Mouse (Mus musculus): ENCODE results near the gene Scn4b.

Scn4b gene

DNA sequence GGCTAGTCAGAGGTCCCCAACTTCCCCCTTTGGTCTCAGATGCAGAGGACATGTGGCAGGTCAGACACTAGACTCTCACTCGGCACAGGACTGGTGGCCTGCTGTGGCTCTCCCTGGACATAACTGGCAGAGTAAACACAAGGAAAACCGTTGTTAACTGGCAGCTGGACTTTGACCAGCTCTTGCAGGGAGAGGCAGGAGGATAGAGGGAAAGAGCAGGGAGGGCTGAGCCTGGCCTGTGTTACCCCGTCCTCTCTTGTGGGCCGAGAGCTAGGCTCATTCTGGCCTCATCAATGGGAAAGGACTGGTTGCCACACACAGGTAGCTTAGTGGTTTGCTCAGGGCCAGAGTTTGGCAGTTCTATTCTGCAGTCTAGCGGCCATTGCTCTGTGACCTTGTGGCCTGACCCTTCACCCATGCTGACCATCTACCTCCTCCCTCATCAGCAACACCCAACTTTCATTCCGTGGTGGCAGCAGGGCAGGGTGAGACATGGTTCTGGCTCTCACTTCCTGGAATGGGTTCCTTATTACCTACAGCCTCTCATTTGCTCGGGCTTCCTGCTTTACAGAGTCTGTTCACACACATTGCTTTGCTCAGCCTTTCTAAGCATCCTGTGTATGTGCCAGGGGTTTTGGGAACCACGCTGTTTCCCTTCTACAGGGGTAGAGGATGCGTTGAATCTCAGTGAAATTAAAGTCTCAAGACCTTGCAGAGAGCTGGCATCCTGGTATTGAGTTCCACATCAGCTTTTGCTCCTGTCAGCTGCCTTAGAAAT is 64.0 kb downstream of the Scn4b start:
- ChIA-PET CTCF (interaction anchor here in 1 of 4 experiments (1.2 kb wide), 1 partner anchor 13 kb away, joined by 3 read pairs; no protein-coding TSS in a partner anchor), POLR2A (no interaction called here)

All from embryonic stem cell, embryonic (primary cell).